Mouse (Mus musculus) granulocyte monocyte progenitor cell, adult 5-6 weeks (primary cell): ENCODE data around the gene Acot12. TPM values are rescaled to one million over a fixed set of nuclear protein-coding genes. Genes with fewer than 3 reads are reported as not detected.
A peak's percentile ranks its signal among the peaks of the same experiment; 100 is the strongest.

Source experiments
- ATAC-seq: replicated peaks from 2 replicates; pipeline ENCODE4 v1.8.0; 2016; ENCODE audit warnings: mild to moderate bottlenecking, moderate TSS enrichment, inconsistent platforms; ENCODE audit not compliant: poor library complexity, severe bottlenecking
- total RNA-seq, 2 experiments: library from RNA; stranded (forward) in 1 of 2; stranded (reverse) in 1 of 2; fragments of 200-712, 200-1000 nt in 1 of 2; fragments of >200 nt in 1 of 2; fragmentation: Nextera tagmentation in 1 of 2; gene quantifications; 2 replicates each; pipeline ENCODE4 v1.2.3; 2014 to 2017

Acot12 gene
- total RNA-seq, 2 experiments from 2014 or later = not detected

DNA sequence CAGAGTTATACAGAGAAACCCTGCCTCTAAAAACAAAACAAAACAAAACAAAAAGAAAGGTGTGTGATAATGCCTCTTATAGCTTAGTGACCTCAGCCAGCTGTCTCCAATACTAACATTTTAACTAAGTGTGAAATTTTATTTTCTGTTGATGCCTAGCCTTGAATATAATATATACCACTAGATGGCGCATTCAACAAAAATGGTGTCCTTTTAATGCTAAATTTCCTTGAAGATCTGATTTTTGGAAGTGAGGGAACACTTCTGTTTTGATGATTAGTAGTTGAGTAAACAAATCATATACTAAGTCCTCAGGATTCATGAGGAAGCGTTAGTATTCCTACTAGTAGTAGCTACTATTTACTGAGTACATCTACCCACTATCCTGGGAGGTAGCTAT is 68.2 kb downstream of the Acot12 start:
- ATAC-seq = no peak

DNA sequence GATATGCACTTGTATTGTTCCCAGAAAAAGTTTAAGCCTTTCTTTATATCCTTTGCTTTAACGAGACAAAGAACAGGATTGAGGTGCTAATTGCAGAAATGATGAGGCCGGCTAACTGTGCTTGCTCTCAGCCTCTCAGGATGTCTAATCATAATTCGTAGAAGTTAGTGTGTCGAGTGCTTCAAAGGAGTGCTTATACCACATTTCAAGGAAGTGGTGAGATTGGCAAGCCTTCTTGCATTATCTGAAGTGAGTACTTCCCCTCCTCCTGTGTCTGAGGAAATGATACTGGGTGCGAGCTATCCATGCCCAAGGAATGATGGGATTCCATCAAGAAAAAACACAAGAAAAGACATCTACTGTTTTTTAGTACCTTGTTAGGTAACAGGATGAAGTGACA is 73.4 kb downstream of the Acot12 start:
- 0 out of 2 replicates have a peak, but pooled peaks have one; percentile 27 for ATAC-seq

DNA sequence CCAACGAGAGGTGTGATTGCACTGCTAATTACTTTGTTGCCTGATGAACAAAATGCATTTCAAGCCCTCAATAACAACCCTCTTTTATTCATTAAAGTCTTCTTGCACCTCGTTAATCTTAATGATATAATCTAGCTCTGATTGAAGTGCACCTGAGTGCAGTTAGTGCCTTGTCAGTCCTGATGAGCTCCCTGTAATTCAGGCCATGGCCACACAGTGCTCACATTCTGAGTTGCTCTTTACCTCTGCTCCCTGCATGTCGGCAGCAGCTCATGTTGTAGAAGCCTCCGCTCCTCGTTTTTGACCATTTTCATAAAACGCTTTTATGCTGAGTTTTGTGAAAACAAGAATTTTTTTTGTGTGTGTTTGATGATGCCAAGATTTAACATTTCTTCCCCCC is 82.4 kb downstream of the Acot12 start:
- no peak for ATAC-seq

DNA sequence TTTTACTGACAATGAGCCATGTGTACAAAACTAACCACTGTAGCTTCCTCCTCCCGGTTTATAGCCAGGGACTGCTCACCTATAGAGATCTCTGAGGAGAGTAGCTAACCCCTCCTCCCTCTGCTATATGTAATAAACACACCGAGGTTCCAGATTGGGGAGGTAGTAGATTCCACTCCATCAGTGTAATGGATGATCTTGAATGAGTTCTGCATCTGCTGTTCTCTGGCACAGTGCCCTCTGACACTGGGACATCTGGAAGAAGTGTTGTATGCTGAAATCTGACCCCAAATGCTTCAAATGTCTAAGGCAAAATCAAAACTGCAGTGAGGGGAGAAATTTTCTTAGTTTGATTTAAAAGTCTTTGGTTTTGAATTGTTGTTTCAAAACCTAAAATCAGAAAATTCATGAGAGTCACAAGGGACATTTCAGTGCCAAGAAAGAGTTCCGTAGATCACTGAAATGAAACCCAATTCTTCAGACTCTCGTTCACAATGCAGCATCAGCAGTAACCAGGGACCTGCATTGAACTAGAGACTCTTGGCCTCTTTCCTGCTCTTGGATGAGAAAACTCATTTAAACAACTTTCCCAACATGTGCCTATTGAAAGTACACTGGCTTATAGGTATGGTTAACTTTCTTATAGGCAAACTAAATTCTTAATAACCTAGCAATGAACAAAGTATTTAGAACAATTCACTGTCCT is 83.7 kb downstream of the Acot12 start:
- ATAC-seq = no peak

DNA sequence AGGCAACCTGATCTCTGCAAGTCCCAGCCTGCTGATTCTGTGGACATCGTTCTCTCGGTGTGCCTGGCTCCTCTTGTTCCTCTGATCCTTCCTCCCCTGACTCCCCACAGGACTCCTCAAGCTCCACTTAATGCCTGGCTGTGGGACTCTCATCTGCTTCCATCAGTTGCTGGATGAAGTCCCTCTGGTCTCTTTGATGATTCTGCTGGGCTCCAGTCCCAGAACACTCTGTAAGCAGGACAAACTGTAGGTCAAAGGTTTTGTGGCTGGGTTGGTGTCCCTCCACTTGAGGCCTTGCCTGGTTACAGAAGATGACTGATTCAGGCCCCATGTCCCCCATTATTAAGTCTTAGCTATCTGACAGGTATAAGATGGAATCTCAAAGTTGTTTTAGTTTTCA is 84.8 kb downstream of the Acot12 start:
- no peak for ATAC-seq

DNA sequence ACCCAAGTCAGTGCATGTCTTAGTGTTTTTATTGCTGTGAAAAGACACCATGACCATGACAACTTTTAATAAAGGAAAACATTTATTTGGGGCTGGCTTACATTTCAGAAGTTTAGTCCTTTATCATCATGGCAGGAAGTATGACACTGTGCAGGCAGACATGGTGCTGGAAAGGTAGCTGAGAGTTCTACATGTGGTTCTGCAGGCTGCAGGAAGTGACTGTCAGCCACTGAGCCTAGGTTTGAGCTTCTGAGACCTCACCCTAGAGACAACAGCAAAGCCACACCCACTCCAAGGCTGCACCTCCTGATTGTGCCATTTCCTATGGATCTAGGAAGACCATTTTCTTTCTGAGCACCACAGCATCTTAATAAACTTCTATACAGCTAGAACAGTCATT is 86.6 kb downstream of the Acot12 start:
- ATAC-seq = no peak

Other genes with a start within 250 kb of the Acot12 start
- 27.1 and 28.8 TPM in 2 replicates for gene Zcchc9, start 66.2 kb downstream of the Acot12 start, total RNA-seq (2014; fragmentation: Nextera tagmentation)
- gene Zcchc9, start 66.2 kb downstream of the Acot12 start, total RNA-seq (2017) = 33.5 and 41.9 TPM in 2 replicates
- not detected in 2 replicates for gene Ckmt2, start 135.4 kb downstream of the Acot12 start, total RNA-seq (2014; fragmentation: Nextera tagmentation)
- not detected in 2 replicates for gene Ckmt2, start 135.4 kb downstream of the Acot12 start, total RNA-seq (2017)